Mouse (Mus musculus) thymus, postnatal 4 days (tissue): Measurements from ENCODE around the gene Prkcb.

Experiments used
- DNase-seq: peaks from one replicate; pipeline ENCODE4 v3.0.0; 2021

Gene Prkcb

DNA sequence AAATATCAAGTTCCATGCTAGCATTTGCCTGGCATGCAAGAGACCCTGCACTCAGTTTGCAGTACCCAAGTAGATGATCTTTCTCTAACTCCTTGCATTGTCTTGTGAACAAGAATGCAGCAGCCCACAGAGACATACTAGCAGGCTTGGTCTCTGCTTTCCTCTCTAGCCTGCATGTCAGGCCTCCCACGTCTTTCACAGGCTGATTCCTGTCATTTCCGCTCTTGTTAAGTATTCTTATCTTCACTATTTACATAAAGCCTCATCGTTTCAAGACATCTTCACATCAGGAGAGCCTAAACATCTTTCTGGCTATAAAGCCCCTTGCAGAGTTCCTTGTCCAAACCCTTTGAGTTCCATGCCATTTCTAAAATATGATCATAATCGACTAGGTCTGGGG, 320.9 kb downstream of the Prkcb start:
- DNase-seq, result no peak

DNA sequence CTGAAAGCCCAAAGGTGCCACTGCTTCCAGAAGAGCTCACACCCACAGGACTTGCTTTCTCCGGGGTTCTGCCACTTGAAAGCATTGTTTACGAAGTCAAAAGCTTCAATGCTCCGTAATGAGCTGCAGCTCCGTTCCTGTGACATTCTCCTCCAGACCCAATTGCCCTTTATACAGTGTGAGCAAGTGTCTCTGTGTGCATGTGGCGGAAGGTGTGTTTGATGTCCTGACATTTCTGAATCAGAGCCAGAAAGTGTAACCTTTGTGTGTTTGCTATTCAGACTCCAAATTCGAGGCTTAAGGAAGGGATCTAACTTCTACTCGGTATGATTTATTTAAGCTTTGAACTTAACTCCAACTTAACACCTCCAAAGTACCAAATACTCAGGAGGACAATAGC, 321.6 kb downstream of the Prkcb start:
- no peak for DNase-seq

DNA sequence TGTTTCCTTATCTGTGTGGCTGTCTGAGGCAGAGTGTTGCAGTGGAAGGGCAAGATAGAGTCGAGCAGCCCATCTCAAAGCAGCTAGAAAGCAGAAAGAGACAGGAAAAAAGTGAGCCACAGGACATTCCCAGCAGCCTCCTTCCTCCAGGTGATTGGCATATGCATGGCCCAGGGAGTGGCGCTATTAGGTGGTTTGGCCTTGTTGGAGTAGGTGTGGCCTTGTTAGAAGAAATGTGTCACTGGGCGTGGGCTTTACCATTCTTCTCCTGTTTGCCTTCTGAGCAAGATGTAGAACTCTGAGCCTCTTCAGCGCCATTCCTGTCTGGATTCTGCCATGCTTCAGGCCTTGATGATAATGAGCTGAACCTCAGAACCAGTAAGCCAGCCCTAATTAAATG, 325.3 kb downstream of the Prkcb start:
- no peak for DNase-seq

DNA sequence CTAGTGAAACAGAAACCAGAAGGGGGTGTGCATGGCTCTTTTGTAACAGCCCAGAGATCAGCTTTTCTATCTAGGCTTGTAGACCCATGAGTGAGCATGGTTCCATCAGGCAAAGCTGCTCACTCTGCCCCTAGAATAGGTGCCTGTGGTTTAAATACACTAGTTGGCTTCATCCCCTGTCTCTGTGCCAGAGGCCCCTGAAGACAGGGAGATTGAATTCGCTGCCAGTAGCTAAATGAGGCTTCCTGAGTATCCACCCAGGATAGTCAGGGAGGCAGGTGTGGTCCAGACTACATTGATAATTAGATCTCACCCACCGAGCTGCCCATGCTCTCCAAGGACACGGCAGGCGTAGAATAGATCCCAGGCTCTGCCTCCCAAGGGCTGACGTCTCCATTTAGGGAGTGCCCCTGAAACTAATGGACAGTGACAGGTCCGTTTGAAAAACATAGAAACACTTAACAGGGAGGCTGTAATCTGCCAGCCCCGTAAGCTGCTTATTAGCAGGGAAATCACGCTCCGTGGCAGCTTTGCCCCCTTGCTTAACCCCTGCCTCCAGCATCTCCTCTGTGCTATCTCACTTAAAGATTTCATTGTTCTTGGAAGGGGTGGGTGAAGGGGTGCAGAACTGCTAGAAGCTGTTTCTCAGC, 333.7 kb downstream of the Prkcb start:
- DNase-seq, result no peak

DNA sequence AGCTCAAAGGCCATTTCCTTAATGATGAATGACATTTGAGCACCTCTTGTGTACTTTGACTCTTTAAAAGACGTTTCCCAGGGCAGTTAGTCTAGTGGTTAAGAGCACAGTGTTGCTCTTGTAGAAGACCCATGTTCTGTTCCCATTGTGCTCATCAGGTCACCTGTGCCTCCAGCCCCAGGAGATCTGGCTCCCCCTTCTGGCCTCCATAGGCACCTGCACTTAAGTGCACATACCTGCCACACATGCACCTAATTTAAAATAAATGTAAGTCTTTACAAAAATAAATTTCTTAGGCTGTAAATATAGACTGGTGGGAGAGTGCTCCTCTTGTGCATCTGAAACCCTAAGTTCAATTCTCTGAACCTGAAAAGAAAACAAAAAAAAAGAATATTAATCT, 335.2 kb downstream of the Prkcb start:
- no peak for DNase-seq

DNA sequence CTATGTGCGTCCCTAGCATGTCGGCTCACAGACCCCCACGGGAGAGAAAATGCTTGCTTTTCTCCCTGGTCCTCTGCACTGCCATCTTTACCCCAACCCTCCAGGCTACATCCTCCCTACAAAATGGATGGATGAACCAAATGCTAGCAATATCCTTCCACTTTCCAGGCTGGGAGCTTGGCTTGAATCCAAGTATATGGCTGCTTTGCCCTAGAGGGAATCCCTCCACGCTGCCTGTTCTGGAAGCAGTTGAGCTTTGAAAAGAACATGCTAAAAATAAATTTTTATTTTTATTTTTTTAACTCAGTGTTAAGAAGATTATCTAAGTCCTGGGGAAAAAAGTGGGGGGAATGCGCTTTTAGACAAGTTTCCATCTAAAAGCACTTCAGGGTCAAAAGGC, 339.5 kb downstream of the Prkcb start:
- DNase-seq, result no peak

DNA sequence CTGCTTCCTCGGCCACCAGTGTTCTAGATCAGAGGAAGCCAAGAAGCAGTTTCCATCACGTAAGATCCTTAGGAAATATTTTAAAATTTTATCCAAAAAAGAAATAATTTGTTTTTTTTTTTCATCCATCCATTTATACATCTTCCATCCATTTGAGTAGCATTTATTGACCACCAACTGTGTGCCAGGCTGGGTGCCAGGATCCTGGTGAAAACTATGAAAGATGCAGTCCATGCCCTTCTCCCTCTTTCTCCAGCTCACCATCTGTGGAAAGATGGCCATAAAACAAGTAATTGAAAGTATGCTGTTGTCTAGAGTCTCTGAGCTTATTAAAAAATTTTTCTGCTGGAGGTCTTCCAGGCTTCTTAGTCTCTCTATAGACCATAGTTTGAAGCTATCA, 341.8 kb downstream of the Prkcb start:
- DNase-seq, result no peak

DNA sequence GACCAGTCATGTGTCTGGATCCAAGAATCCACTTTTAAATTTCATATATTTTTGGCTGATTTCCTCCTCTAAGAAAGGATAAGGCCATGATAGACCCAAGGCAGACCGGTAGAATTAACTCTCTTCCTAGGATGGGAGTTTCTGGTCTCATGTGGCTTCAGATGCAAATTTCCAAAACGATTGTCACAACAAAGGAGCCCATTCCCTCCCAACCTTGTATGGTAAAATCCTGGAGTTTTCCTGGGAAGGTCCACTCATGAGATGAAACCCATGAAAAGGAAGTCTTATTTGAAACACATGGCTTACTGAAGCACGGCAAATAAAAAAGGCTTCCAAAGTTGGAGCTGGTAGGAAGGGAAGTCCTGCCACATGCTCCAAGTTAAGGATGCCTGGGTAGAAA, 342.6 kb downstream of the Prkcb start:
- DNase-seq, result no peak

DNA sequence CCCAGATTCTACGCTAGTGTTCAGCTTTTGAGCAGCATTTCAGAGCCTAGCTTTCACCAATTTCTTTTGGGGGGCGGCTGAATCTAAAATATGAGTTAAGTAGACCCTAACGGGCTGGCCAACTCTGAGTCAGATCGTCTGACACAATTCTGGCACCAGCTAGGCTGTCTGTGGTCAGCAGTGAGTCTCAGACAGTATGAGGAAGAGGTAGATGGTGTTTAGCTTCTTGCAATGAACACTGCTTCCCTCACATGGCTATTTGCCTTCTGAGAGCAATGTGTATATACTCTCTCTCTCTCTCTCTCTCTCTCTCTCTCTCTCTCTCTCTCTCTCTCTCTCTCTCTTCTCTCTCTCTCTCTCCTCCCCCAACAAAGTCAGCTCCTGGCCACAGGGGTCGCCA, 344.4 kb downstream of the Prkcb start:
- no peak for DNase-seq

DNA sequence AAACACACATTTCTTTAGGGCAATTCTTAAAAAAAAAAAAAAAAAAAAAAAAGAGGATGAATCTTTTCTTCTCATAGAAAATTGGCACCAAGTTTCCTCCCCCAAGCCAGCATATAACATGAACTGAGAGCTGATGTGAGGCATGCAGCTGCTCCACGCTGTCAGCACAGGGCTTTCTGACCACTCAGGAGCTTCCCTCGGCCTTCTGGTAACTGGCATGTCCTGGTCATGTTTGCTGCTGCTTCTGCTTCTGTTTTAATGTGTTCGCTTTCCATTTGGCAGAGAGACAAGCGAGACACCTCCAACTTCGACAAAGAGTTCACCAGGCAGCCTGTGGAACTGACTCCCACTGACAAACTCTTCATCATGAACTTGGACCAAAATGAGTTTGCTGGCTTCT, 344.9 kb downstream of the Prkcb start:
- no peak for DNase-seq

DNA sequence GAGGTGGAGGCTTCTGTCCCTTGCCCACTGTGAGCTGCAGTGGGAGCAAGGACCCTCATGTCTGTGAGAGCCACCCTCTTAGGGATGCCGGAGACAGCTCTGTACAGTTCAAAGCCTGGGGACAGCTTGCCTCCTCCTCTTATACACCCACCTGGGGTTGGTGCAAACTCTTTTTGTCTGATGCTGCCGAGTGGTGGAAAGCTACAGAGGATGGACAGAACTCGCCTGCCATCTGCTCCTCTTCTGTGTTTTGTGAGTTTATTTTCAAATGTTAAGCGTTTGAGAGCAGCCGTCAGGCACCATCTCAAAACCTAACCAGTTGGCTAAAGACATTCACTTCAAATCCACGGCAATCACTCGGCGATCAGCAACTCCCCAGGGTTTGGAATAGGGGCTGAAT, 355.1 kb downstream of the Prkcb start:
- no peak for DNase-seq

DNA sequence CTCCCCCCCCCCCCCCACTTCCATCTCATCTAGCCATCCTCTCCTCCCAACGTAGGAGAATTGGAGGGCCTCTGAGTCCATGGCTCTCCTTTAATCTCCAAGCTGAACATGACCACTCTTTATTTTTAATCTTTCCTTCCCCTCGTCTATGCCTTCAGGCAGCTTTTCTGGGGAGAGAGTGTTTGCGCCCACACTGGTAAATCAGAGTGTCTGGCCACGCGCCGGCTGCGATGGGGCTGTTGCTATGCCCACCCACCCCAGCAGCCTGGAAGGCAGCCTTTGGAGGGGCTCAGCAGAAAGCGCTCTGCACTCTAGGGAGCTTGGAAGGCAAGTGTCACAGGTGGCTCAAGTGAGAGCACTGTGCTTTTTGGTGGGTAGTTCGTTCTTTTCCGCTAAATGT, 360.8 kb downstream of the Prkcb start:
- DNase-seq, result no peak

DNA sequence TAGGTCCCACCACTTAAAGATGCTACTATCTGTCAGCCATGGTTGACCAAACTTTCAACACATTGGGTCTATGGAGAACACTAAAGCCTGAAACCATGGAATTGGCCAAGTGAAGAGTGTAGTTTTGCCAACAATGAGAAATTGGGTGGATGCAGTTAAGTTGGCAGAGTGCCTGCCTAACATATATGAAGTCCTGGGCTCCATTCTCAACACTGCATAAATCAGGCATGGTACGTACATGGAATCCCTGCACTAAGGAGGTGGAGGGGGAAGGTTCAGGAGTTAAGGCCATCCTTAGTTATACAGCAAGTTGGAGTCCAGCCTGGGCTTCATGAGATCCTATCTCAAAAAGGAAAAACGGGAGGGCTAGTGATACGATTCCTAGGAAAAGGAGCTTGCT, 364.0 kb downstream of the Prkcb start:
- no peak for DNase-seq

DNA sequence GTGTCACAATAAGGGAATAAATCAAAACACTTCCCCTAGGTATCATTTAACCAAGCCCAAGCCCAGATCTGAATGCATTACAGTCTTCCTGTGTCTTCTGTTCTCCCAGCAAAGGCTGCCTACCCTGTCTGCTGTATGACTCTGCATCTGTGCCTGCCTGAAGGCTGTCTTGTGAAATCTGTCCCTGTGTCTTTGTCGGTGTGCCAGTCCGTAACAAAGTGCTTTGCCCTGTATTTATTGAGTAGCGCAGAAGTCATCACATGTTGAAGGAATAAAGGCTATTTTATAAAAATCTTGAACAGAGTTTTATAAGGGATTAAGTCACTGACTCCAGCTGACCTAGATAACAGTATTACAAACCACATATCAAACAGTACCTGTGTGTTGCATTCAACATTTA, 368.1 kb downstream of the Prkcb start:
- no peak for DNase-seq

DNA sequence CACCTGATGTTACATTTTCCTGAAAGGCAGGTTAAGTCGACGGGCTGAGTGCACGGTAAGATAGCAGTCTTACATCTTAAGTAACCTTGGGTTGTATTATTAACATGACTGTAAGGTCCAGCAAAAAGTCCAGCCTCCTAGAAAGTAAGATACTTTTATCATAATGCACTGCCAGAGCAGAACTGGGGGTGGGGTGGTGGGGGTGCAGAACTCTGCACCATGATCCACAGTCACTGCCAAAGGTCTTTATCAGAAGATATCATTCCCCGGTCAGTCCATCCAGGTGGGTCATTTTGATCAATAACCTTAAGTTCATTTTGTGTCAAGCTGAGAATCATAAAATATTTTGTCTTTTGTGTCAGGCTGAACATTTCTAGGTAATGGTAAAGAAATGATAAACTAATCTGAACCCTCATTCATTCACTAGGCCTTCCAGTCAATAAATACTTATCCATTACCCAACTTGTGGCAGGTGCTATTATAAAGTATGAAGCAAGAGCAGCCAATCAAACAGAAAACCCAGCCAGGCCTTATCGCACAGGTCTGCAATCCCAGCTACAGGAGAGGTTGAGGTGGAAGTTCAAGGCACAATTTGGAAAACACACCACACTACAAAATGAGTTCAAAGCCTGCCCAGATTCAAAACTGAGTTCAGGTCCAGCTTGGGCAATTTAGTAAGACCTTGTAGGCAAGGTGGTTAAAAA, 369.0 kb downstream of the Prkcb start:
- DNase-seq, result no peak

DNA sequence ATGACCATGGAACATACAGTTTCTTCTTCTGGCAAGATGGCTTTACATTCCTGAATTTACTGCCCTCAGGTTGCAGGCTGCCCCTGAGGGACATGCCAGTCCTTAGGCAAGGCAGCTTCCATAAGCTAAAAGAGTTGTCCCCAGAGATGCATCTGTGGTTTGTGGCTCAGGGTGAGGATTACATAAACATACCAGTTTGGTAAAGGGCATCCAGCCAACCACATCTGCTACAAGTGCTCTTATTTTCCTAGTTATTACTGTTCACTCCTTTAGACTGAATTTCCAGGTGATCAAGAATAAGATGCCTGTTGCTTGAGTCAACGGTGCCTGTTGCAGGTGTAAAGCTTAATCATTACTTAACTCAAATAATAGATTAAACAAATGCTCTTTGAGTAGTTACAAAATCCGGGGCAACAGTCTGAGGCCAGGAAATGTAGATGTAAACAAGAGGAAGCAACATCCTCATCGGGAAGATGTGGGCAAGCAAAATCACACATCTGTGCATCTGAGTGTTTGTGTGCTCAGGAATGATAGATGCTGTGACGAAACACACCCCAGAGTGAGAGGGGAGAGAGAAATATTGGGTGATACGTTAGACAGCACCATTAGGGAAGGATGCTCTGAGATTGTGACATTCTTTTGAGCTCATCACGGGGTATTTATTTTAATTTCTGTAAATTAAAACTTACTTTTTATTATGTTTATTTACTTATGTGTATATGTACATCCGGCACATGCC, 376.9 kb downstream of the Prkcb start:
- no peak for DNase-seq

DNA sequence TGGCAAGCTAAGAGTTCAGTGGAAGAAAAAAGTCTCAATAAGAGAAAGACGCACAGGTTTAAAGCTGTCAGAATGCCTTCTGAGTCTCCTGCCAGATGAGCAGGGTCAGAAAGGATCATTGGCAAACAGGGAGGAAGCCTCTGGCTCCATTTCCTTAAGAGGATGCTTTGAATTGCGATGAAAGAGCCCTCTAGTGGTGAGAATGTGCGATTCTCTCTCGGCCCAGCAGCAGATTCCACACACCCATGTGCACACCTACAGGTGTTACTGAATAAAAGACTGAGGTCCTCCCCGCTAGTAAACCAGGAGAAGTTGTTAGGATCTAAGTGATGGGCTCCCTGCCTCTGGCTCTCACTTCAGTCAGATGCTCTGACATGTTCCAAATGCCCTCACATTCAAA, 379.4 kb downstream of the Prkcb start:
- DNase-seq, result peak; percentile 37

DNA sequence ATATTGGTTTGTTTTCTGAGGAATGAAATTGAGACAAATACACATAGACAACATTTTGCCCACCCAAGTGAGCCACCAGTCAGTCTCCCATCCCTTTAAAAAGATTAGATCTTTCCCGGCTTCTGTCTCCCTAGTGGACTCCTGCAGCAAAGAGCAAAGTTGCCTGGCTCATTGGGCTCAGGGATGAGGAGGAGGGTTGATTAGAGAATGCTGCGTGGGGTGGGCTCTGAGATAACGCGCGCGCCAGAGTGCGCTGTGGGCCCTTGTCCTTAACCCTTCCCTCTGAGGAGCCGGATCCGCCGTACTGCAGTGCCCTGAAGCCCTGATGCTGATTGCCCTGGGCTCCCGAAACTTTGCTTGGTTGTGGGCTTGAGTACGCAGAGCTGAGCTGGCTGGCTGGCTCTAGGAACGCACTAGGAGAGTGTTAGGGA, 381.9 kb downstream of the Prkcb start, which contains the start of gene Cacng3:
Gene Cacng3 (plus strand): TSS at position 51 of the 431 bp plus-strand sequence.
- no peak for DNase-seq

DNA sequence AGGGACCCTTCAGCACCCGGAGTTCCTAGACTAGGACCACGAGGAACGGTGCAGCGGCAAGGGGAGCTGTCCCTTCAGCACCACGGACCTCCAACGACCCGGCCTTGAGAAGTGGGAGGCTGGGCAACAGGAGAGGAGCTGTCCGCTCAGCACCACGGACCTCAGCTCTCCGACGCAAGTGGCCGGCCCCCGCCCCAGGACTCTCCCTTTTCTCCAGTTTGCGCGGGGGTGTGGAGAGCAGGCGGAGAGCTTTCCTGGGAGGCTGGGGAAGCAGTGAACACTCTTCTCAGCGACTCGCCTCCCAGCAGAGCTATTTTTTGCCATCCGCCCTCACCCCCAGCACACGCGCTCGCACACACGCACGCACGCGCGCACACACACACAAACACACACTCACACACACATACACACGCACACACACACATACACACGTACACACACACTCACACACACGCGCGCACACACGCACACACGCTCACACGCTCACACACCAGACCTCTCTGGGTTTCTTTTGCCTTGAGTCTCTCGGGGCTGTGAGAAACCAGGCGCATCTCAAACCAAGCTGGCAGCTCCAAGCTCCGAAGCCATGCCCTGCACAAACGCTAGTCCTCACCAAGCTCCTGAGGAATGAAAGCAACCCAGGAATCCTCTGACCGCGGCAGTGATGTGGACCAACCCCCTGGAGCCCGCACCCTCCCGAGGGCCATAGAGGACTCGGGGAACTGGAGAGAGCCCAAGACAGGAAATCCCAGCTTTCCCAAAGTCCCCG, 382.5 kb downstream of the Prkcb start:
- DNase-seq, result peak; percentile 93

DNA sequence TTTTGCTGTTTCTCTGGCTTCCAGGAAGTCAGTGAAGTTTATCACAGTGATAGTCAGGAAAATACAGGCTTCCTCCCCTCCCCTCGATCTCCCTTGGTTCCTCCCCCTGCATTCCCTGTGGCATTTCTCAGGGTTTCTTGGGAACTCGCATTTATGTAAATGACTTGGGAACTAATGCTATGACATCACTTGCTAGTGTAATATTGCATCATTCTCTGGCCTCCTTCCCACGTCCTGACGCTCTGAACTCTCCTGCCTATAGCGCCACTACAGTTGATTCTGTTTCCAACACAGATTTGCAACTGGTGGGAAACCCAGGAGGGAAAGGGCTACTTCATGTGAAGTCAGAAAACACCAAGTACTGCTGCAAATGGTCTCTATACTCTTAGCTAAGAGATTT, 384.4 kb downstream of the Prkcb start:
- DNase-seq, result no peak

DNA sequence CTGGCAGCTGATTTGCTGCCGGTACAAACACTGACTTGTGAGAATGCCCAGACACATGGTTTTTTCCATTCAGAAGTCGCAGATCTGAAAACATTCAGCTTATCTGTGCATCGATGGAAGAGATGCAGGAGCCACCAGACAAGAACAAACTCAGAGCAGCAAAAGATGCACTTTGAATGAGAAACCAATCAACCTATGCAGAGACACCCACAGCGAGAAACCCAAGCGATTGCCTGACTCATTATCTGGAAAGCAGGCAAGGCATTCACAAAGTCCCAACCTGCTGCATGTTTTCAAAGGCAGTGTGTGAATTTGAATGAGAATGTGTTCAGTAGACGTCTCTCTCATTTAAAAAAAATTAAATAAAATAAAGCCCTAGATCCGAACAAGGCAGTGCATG, 386.7 kb downstream of the Prkcb start:
- no peak for DNase-seq
